Mouse (Mus musculus): ENCODE measurements at regions not wholly inside any gene's neighbourhood (a gene's known extent, or its start where the extent isn't known, plus 50 kb on each side); places are given as distances from the start of the nearest gene placed in this dataset.

- Histone ChIP-seq H3K4me2 (no peak overlapping the region), H3K27ac (no peak overlapping the region), H3K27me3 (no peaks in the 10 kb centered on the region), H3K9ac (no peak overlapping the region), H3K36me3 (no peaks in the 10 kb centered on the region), H3K4me1 (replicated peaks) (peaks cover 3% of the 10 kb centered on the region), H3K9me3 (replicated peaks) (no peaks in the 10 kb centered on the region), H3K4me3 (no peak overlapping the region)
- no peak for ATAC-seq (replicated peaks; ENCODE audit: insufficient number of reproducible peaks, insufficient read depth, low FRiP score, low read depth)
- 24% methylated on average over 4 of the region's 4 CpGs for WGBS
Measured at GRCm38 (mm10) chr14:19665756-19666155, 63.4 kb upstream of the Gm5458 start.

GRCm38 (mm10) chr14:19674046-19674445 is 71.7 kb upstream of the Gm5458 start:
- 76% methylated on average over 2 of the region's 2 CpGs for WGBS

GRCm38 (mm10) chr14:19688426-19688825 is 62.6 kb upstream of the Nid2 start:
- no peaks in the 10 kb centered on the region for H3K27me3 ChIP-seq
- H3K9me3 ChIP-seq (replicated peaks) = no peaks in the 10 kb centered on the region
- no peak for ATAC-seq (replicated peaks; ENCODE audit: insufficient number of reproducible peaks, insufficient read depth, low FRiP score, low read depth)
- no peak overlapping the region for H3K4me2 ChIP-seq
- 0 out of 2 replicates have a peak, but pooled peaks cover under 1% of the 10 kb centered on the region for H3K4me1 ChIP-seq (replicated peaks)
- no peak overlapping the region for H3K9ac ChIP-seq
- no peaks in the 10 kb centered on the region for H3K36me3 ChIP-seq
- H3K27ac ChIP-seq = no peak overlapping the region
- no peak overlapping the region for H3K4me3 ChIP-seq

More at GRCm38 (mm10) chr14:19674046-19674445, 71.7 kb upstream of the Gm5458 start:
- Histone ChIP-seq H3K4me1 (replicated peaks) (no peaks in the 10 kb centered on the region), H3K27me3 (no peaks in the 10 kb centered on the region), H3K36me3 (no peaks in the 10 kb centered on the region), H3K9ac (no peak overlapping the region), H3K9me3 (replicated peaks) (no peaks in the 10 kb centered on the region), H3K4me2 (no peak overlapping the region), H3K27ac (no peak overlapping the region), H3K4me3 (no peak overlapping the region)
- ATAC-seq (replicated peaks; ENCODE audit: insufficient number of reproducible peaks, insufficient read depth, low FRiP score, low read depth) = no peak

GRCm38 (mm10) chr14:19693606-19694005 is 57.5 kb upstream of the Nid2 start:
- Histone ChIP-seq H3K4me2 (no peak overlapping the region), H3K4me3 (no peak overlapping the region), H3K9ac (no peak overlapping the region), H3K27me3 (no peaks in the 10 kb centered on the region), H3K9me3 (replicated peaks) (no peaks in the 10 kb centered on the region), H3K4me1 (replicated peaks) (0 out of 2 replicates have a peak, but pooled peaks cover 5% of the 10 kb centered on the region), H3K36me3 (no peaks in the 10 kb centered on the region), H3K27ac (no peak overlapping the region)
- ATAC-seq (replicated peaks; ENCODE audit: insufficient number of reproducible peaks, insufficient read depth, low FRiP score, low read depth) = 0 out of 2 replicates have a peak, but pooled peaks have one; percentile 22
- 20% methylated on average over 2 of the region's 2 CpGs for WGBS

- no peaks in the 10 kb centered on the region for H3K36me3 ChIP-seq
- ATAC-seq (replicated peaks; ENCODE audit: insufficient number of reproducible peaks, insufficient read depth, low FRiP score, low read depth) = no peak
- no peak overlapping the region for H3K9ac ChIP-seq
- no peak overlapping the region for H3K4me2 ChIP-seq
- no peaks in the 10 kb centered on the region for H3K27me3 ChIP-seq
- no peaks in the 10 kb centered on the region for H3K9me3 ChIP-seq (replicated peaks)
- H3K4me1 ChIP-seq (replicated peaks) = 0 out of 2 replicates have a peak, but pooled peaks cover 5% of the 10 kb centered on the region
- no peak overlapping the region for H3K27ac ChIP-seq
- no peak overlapping the region for H3K4me3 ChIP-seq
Measured at GRCm38 (mm10) chr14:19694289-19694688, 56.8 kb upstream of the Nid2 start.

GRCm38 (mm10) chr14:19699497-19699896 is 51.6 kb upstream of the Nid2 start:
- H3K27me3 ChIP-seq = no peaks in the 10 kb centered on the region
- ATAC-seq (replicated peaks; ENCODE audit: insufficient number of reproducible peaks, insufficient read depth, low FRiP score, low read depth) = no peak
- H3K9ac ChIP-seq = no peak overlapping the region
- no peaks in the 10 kb centered on the region for H3K4me1 ChIP-seq (replicated peaks)
- no peak overlapping the region for H3K27ac ChIP-seq
- no peak overlapping the region for H3K4me3 ChIP-seq
- H3K9me3 ChIP-seq (replicated peaks) = no peaks in the 10 kb centered on the region
- 69% methylated on average over 4 of the region's 4 CpGs for WGBS
- no peak overlapping the region for H3K4me2 ChIP-seq
- no peaks in the 10 kb centered on the region for H3K36me3 ChIP-seq
